Mouse (Mus musculus) intestine, postnatal 0 days (tissue): ENCODE data around the gene Slc7a10. TPM values are rescaled to one million over a fixed set of nuclear protein-coding genes. Genes with fewer than 3 reads are reported as not detected.
A peak's percentile ranks its signal among the peaks of the same experiment; 100 is the strongest.

ENCODE experiments used
- ATAC-seq: fragments of 200-750 bp; cut with Nextera tagmentation; 2 replicates; pipeline ENCODE4 v1.8.0; 2017; ENCODE audit warnings: mild to moderate bottlenecking, moderate TSS enrichment, moderate library complexity
- H3K27ac ChIP-seq: fragments of 300-500 bp; sonication (generic); 2 replicates; pipeline ENCODE4 v1.5.1; 2014; ENCODE audit warnings: mild to moderate bottlenecking, low read depth, low read length, moderate library complexity
- H3K27me3 ChIP-seq: fragments of 300-500 bp; sonication (generic); replicated peaks from 2 replicates; pipeline ENCODE4 v1.6.1; 2014; ENCODE audit warnings: low read length, mixed read lengths; ENCODE audit not compliant: control insufficient read depth, insufficient read depth
- H3K36me3 ChIP-seq: fragments of 300-500 bp; sonication (generic); 2 replicates; pipeline ENCODE4 v1.6.1; 2014; ENCODE audit warnings: mild to moderate bottlenecking, moderate library complexity; ENCODE audit not compliant: control insufficient read depth, insufficient read depth
- H3K4me1 ChIP-seq: fragments of 300-500 bp; sonication (generic); replicated peaks from 2 replicates; pipeline ENCODE4 v1.6.1; 2014; ENCODE audit warnings: antibody characterized with exemption, low read length, mixed read lengths; ENCODE audit not compliant: control insufficient read depth, insufficient read depth
- H3K4me2 ChIP-seq: fragments of 300-500 bp; sonication (generic); replicated peaks from 2 replicates; pipeline ENCODE4 v1.6.1; 2014; ENCODE audit warnings: low read depth, mild to moderate bottlenecking, moderate library complexity
- H3K4me3 ChIP-seq: fragments of 300-500 bp; sonication (generic); 2 replicates; pipeline ENCODE4 v1.5.1; 2014; ENCODE audit warnings: low read depth, low read length
- H3K9ac ChIP-seq: fragments of 300-500 bp; sonication (generic); 2 replicates; pipeline ENCODE4 v1.6.1; 2014; ENCODE audit warnings: mild to moderate bottlenecking, low read depth, low read length
- H3K9me3 ChIP-seq: fragments of 300-500 bp; sonication (generic); 2 replicates; pipeline ENCODE4 v1.6.1; 2016; ENCODE audit warnings: mixed run types; ENCODE audit not compliant: control insufficient read depth
- CTCF ChIP-seq: sonication (generic); IDR thresholded peaks from 2 replicates; pipeline ENCODE4 v1.5.1; 2016; ENCODE audit warnings: low read depth, mild to moderate bottlenecking, control low read depth, antibody characterized with exemption, moderate library complexity
- WGBS: fragments of 180-500 bp; shearing (Covaris S2); extraction: QIAGEN DNeasy Blood & Tissue Kit; methylation state at CpG from one replicate; pipeline ENCODE4 v1.1.7; 2014; 5-methylcytosine and 5-hydroxymethylcytosine counted together
- polyA plus RNA-seq: library from polyadenylated mRNA; unstranded; fragments of >200 nt; fragmentation: Nextera tagmentation; extraction: Ambion mirVana; gene quantifications from 2 replicates; pipeline ENCODE4 v1.2.1, GENCODE M21; 2015

Gene Slc7a10
- polyA plus RNA-seq, 1 experiment from 2014 or later, result 0.34 TPM

DNA sequence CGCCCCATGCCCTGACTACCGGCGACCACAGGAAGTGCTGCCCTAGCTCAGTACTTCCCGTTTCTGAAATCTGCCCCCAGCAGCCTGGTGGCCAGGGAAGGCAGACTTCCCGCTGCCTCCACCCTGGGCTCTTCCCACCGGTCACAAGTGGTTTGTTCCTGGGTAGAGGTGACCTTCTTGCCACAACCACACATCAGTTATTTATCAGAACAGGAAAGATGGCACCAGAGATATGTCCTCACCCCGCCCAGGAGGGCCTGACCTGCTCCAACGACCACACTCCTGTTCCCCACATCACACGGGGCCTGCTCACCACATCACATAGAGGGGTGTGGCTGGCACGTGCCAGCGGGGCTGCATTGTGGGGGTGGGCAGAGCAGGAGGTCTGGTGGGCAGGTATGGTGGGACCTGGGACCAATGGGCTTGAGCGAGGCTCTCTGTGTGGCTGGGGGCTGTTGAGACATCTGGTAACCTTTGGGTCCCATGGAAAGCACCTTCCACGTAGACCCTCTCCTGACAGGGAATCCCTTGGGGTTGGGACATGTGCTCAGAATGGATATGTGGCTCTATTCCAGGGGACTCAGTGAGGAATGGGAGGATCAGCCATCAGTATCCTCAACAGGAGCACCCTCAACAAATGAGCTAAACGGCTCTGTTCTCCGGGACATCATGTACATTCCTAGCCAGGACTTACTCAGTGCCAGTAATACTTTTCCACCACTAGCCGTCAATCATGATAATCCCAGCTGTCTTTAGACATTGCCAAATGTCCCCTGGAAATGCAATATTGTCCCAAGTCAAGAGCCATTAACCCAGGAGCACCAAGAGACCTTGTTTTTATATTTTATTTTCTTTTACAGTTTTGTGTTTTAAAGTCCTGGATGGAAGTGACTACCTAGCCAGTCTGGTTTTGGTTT is 29.4 kb upstream of the Slc7a10 start:
- Histone ChIP-seq H3K4me1 (no peaks in the 10 kb centered on the region), H3K9me3 (no peaks in the 10 kb centered on the region), H3K27ac (no peak overlapping the region), H3K36me3 (no peaks in the 10 kb centered on the region), H3K9ac (no peak overlapping the region), H3K4me3 (no peak overlapping the region), H3K4me2 (no peak overlapping the region), H3K27me3 (no peaks in the 10 kb centered on the region)
- TF ChIP-seq CTCF, result no peak
- ATAC-seq, result peak; percentile 16; the same call in 1 of the 2 replicates
- 67% methylated on average over 16 of the region's 16 CpGs for WGBS

DNA sequence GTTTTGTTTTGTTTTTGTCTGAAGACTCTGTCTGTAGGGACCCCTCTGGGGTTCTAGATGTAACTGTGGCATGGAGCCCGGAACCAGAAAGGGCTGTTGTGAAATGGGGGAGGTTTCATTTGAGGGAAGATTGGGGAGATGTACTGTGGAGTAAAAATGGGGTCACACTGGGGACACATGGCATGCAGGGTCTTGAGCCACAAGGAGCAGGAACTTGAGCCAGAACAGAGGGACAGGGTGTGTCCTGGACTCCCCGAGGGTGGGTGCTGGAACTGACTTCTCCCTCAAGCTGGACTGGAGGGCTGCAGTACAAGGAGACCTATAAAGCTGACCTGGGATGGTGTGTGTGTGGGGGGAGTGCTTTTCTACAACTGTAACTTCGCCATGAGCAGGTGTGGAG is 28.7 kb upstream of the Slc7a10 start:
- H3K36me3 ChIP-seq, result no peaks in the 10 kb centered on the region
- H3K9ac ChIP-seq, result no peak overlapping the region
- no peak for ATAC-seq
- no peak overlapping the region for H3K4me2 ChIP-seq
- no peaks in the 10 kb centered on the region for H3K27me3 ChIP-seq
- no peaks in the 10 kb centered on the region for H3K9me3 ChIP-seq
- WGBS, result 73% methylated on average over 3 of the region's 3 CpGs
- no peaks in the 10 kb centered on the region for H3K4me1 ChIP-seq
- H3K27ac ChIP-seq, result no peak overlapping the region
- TF ChIP-seq CTCF, result no peak
- no peak overlapping the region for H3K4me3 ChIP-seq

DNA sequence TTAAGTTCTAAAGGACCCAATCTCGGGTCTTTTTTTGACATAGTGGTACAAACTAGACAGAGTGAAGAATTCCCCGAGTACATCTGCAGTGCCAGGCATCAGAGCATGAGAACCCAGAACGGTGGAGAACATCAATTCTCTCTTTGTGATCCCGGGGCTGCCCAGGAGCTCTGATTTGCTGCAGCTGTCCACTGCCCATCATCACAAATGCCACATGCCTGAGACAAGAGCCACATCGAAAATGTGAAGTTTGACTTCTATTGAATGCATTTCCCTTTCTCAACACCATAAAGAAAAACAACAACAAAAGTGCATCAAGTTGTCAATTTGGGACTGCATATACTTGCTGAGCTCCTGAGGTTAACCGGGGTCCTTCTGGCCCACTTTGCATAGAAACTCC is 23.7 kb upstream of the Slc7a10 start:
- Histone ChIP-seq H3K9me3 (no peaks in the 10 kb centered on the region), H3K4me1 (no peaks in the 10 kb centered on the region), H3K36me3 (no peaks in the 10 kb centered on the region), H3K4me2 (no peak overlapping the region), H3K27ac (no peak overlapping the region), H3K9ac (no peak overlapping the region), H3K4me3 (no peak overlapping the region), H3K27me3 (no peaks in the 10 kb centered on the region)
- 78% methylated on average over 6 of the region's 6 CpGs for WGBS
- no peak for ATAC-seq
- TF ChIP-seq CTCF, result no peak

DNA sequence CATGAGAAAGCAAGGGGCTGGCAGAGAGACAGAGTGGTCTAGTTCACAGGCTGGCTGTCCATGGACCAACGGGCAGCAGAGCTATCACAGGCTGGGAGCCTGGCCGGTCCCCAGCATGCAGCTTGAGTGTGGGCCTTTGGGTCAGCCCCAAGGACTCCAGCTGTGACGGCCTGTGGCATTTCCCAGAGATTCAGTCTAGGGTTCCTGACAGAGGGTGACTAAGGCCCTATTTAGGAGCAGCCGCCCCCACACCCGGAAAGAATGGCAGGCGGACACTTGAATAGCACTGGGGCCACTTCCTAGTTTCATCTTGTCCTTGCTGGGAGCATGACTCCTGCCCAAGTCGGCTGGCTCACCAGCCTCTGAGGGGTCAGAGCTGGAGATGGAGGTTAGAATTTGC is 22.6 kb upstream of the Slc7a10 start:
- no peaks in the 10 kb centered on the region for H3K27me3 ChIP-seq
- no peak overlapping the region for H3K4me3 ChIP-seq
- no peak for ATAC-seq
- H3K9ac ChIP-seq, result no peak overlapping the region
- H3K27ac ChIP-seq, result no peak overlapping the region
- no peaks in the 10 kb centered on the region for H3K36me3 ChIP-seq
- H3K4me1 ChIP-seq, result no peaks in the 10 kb centered on the region
- no peaks in the 10 kb centered on the region for H3K9me3 ChIP-seq
- WGBS, result 69% methylated on average over 7 of the region's 7 CpGs
- no peak for TF ChIP-seq CTCF
- H3K4me2 ChIP-seq, result no peak overlapping the region

DNA sequence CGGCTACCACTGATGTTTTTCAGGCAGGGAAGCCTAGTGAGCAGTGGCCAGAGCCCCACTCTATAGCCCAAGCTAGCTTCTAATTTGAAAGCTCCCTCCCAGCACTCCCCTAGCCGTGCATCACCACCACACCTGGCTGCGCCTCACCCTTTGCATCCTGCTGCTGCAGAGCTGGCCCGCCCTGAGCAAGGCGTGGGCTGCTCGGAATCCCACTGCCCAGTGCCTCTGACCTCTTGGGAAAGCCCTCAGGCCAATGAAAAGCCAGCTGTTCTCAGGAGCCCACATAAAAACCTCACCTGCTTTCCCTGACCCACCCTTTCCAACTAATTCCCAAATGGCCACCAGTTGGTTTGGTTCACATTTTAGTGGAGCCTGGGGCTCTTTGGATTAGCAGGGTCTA is 22.1 kb upstream of the Slc7a10 start:
- no peaks in the 10 kb centered on the region for H3K27me3 ChIP-seq
- 74% methylated on average over 6 of the region's 6 CpGs for WGBS
- no peak overlapping the region for H3K27ac ChIP-seq
- H3K4me2 ChIP-seq, result no peak overlapping the region
- ATAC-seq, result no peak
- H3K9ac ChIP-seq, result no peak overlapping the region
- H3K36me3 ChIP-seq, result no peaks in the 10 kb centered on the region
- TF ChIP-seq CTCF, result no peak
- no peak overlapping the region for H3K4me3 ChIP-seq
- 0 out of 2 replicates have a peak, but pooled peaks cover under 1% of the 10 kb centered on the region for H3K4me1 ChIP-seq
- H3K9me3 ChIP-seq, result no peaks in the 10 kb centered on the region

DNA sequence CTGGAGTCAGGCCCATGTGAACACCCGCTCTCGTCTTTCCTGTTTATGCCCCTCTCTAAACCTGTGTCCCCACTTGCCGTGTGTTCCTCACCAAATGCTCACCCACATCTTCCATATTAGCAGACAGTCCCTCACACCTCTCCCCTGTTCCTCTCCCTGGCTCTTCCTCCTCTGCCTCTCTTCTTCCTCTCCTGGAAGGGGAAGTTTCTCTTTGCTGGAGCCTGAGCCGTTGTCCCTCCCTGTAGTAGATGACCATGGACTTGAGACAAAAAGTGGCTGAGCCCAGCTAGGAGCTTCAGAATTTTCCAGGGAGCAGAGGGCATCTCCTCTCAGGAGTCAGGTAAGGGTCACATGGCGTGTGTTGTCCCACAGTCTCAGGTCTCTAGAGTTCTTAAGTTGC is 19.2 kb upstream of the Slc7a10 start:
- 84% methylated on average over 5 of the region's 5 CpGs for WGBS
- no peak for TF ChIP-seq CTCF
- no peaks in the 10 kb centered on the region for H3K9me3 ChIP-seq

More for the DNA sequence above, 19.2 kb upstream of the Slc7a10 start:
- no peak for ATAC-seq
- H3K9ac ChIP-seq, result no peak overlapping the region
- no peaks in the 10 kb centered on the region for H3K27me3 ChIP-seq
- H3K4me3 ChIP-seq, result no peak overlapping the region
- no peak overlapping the region for H3K4me2 ChIP-seq
- no peak overlapping the region for H3K27ac ChIP-seq
- 0 out of 2 replicates have a peak, but pooled peaks cover 3% of the 10 kb centered on the region for H3K4me1 ChIP-seq
- H3K36me3 ChIP-seq, result no peaks in the 10 kb centered on the region
